Mouse (Mus musculus) embryonic facial prominence, embryonic 14.5 days (tissue): ENCODE measurements around the gene Olfr1241. TPM values are rescaled to one million over a fixed set of nuclear protein-coding genes. Genes with fewer than 3 reads are reported as not detected.

ENCODE experiments used
- ATAC-seq: fragments of 200-750 bp; cut with Nextera tagmentation; 2 replicates; pipeline ENCODE4 v1.8.0; 2017; ENCODE audit warnings: low read depth, moderate number of reproducible peaks, moderate TSS enrichment
- DNase-seq: peaks from one replicate; pipeline ENCODE4 v3.0.0-alpha.2; 2015; ENCODE audit warnings: low spot score
- H3K27ac ChIP-seq: fragments of 300-500 bp; sonication (generic); replicated peaks from 2 replicates; pipeline ENCODE4 v1.5.1; 2014; ENCODE audit warnings: low read depth, mild to moderate bottlenecking, low read length, moderate library complexity
- H3K27me3 ChIP-seq: fragments of 300-500 bp; sonication (generic); replicated peaks from 2 replicates; pipeline ENCODE4 v1.6.1; 2014; ENCODE audit warnings: low read length; ENCODE audit not compliant: control insufficient read depth, insufficient read depth
- H3K36me3 ChIP-seq: fragments of 300-500 bp; sonication (generic); 2 replicates; pipeline ENCODE4 v1.6.1; 2014; ENCODE audit warnings: low read length, mixed read lengths; ENCODE audit not compliant: control insufficient read depth, insufficient read depth
- H3K4me1 ChIP-seq: fragments of 300-500 bp; sonication (generic); 2 replicates; pipeline ENCODE4 v1.6.1; 2014; ENCODE audit warnings: antibody characterized with exemption, low read length; ENCODE audit not compliant: control insufficient read depth, insufficient read depth
- H3K4me2 ChIP-seq: fragments of 300-500 bp; sonication (generic); 2 replicates; pipeline ENCODE4 v1.6.1; 2014; ENCODE audit warnings: low read depth, mild to moderate bottlenecking, low read length, moderate library complexity, mixed read lengths
- H3K4me3 ChIP-seq: fragments of 300-500 bp; sonication (generic); 2 replicates; pipeline ENCODE4 v1.5.1; 2014; ENCODE audit warnings: low read depth, mild to moderate bottlenecking, low read length
- H3K9ac ChIP-seq: fragments of 300-500 bp; sonication (generic); 2 replicates; pipeline ENCODE4 v1.6.1; 2014; ENCODE audit warnings: low read depth, mild to moderate bottlenecking, low read length, moderate library complexity, mixed read lengths
- H3K9me3 ChIP-seq: fragments of 300-500 bp; sonication (generic); 2 replicates; pipeline ENCODE4 v1.6.1; 2016; ENCODE audit warnings: low read length; ENCODE audit not compliant: control insufficient read depth
- WGBS: fragments of 180-500 bp; shearing (Covaris S2); extraction: QIAGEN DNeasy Blood & Tissue Kit; methylation state at CpG from one replicate; pipeline ENCODE4 v1.1.7; 2014; 5-methylcytosine and 5-hydroxymethylcytosine counted together
- polyA plus RNA-seq: library from polyadenylated mRNA; unstranded; fragments of >200 nt; fragmentation: Nextera tagmentation; extraction: Ambion mirVana; gene quantifications from 2 replicates; pipeline ENCODE4 v1.2.1, GENCODE M21; 2014

The Olfr1241 gene
- polyA plus RNA-seq = not detected in 2 replicates

DNA sequence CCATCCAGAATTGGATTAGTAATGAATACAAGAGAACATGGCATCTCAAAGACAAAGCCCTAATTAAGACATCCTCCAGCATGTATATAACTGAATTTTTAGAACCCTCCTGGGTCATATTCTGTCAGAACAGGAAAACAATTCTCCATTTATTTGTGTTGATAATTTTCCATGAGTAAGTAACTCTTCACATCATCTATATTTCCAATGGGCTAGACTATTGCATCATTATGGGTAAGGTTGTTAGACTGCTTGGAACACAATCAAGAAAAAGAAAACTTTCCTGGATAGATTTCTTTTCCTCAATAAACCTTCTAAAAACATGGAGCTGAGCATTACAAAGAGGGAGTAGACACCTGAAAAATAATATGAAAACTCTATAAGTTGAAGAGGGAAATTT, at the start of gene Olfr1241:
Olfr1241 (minus strand) TSS at position 101 of the 400 bp plus-strand sequence.
- Histone ChIP-seq H3K36me3 (no peaks in the 10 kb centered on the region), H3K4me3 (no peak within 1 kb of the TSS), H3K9me3 (no peaks in the 10 kb centered on the region), H3K9ac (no peak within 1 kb of the TSS), H3K27ac (no peak within 1 kb of the TSS), H3K4me2 (no peak within 1 kb of the TSS), H3K4me1 (no peaks in the 10 kb centered on the region), H3K27me3 (no peaks in the 10 kb centered on the region)
- DNase-seq (no peak), ATAC-seq (no peak)

DNA sequence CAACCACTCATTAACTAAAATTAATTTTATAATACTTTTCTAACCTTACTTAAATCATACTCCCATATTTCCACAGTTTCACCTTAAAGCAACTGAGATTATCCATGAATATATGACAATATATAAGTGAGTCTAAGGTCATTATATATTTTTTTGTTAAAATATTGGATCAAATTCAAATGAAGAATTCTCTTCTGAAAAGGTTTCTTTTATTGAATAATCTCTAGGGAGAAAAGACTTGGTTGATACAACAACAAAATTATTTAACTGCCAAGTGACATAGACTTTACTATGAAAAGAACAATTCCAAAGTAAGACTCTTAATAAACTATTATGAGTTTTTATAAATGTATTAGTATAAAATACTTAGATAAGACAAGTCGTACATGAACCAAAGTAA, 44.5 kb upstream of the Olfr1241 start, which contains the start of gene Olfr1243:
Olfr1243 (minus strand) TSS at position 101 of the 400 bp plus-strand sequence.
- Histone ChIP-seq H3K36me3 (no peaks in the 10 kb centered on the region), H3K27ac (no peak within 1 kb of the TSS), H3K9ac (no peak within 1 kb of the TSS), H3K4me1 (no peaks in the 10 kb centered on the region), H3K27me3 (no peaks in the 10 kb centered on the region), H3K4me3 (no peak within 1 kb of the TSS), H3K9me3 (no peaks in the 10 kb centered on the region), H3K4me2 (no peak within 1 kb of the TSS)
- no peak for DNase-seq
- WGBS = 87% methylated on average over 1 of the region's 1 CpGs
- ATAC-seq = no peak

DNA sequence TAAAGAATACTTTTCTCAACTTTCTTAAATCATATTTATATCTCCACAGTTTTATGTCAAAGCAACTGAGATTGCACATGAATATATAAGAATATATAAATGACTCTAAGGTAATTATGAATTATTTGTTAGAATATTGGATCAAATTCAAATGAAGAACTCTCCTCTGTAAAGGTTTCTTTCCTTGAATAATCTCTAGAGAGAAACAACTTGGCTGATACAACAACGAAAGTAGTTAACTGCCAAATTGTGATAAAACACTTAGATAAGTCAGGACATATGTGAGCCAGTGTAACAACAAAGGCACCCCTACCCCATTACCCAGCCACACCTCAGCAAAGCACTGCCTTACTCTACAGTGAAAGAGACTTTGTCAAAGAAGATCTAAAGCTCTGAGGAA, 11.3 kb upstream of the Olfr1241 start, which contains the start of gene Olfr1242:
Olfr1242 (minus strand) TSS at position 101 of the 400 bp plus-strand sequence.
- Histone ChIP-seq H3K4me1 (no peaks in the 10 kb centered on the region), H3K9ac (no peak within 1 kb of the TSS), H3K36me3 (no peaks in the 10 kb centered on the region), H3K9me3 (no peaks in the 10 kb centered on the region), H3K4me3 (no peak within 1 kb of the TSS), H3K27me3 (no peaks in the 10 kb centered on the region), H3K4me2 (no peak within 1 kb of the TSS), H3K27ac (no peak within 1 kb of the TSS)
- ATAC-seq (no peak), DNase-seq (no peak)
- 66% methylated on average over 1 of the region's 1 CpGs for WGBS

DNA sequence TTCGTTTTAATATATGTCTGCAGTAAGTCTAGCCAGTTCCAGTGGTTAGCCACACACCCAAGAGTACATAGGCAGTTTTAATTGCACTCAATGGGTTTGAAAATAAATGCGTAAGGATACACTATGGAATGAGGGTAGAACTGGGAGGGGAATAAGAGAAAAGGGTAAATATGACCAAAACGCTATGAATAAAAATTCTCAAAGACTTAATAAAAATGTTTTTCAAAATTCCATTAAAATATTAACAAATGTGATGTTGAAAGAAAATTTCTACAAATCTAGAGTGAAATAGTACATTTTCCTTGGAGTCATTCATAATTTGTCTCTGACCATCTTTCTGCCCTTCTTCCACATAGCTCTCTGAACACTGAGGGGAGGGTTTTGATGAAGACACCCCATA, 44.0 kb downstream of the Olfr1241 start, which contains the start of gene Olfr1240:
Olfr1240 (minus strand) TSS at position 101 of the 400 bp plus-strand sequence.
- WGBS = 84% methylated on average over 3 of the region's 3 CpGs
- no peak for ATAC-seq
- no peaks in the 10 kb centered on the region for H3K9me3 ChIP-seq
- H3K4me2 ChIP-seq = no peak within 1 kb of the TSS
- H3K4me1 ChIP-seq = no peaks in the 10 kb centered on the region
- H3K27ac ChIP-seq = no peak within 1 kb of the TSS
- no peaks in the 10 kb centered on the region for H3K27me3 ChIP-seq
- no peak for DNase-seq
- no peak within 1 kb of the TSS for H3K4me3 ChIP-seq
- no peak within 1 kb of the TSS for H3K9ac ChIP-seq
- no peaks in the 10 kb centered on the region for H3K36me3 ChIP-seq

Other genes with a start within 250 kb of the Olfr1241 start
- not detected in 2 replicates for gene Olfr1228, start 233.1 kb downstream of the Olfr1241 start, polyA plus RNA-seq
- not detected in 2 replicates for gene Olfr1229, start 199.1 kb downstream of the Olfr1241 start, polyA plus RNA-seq
- not detected in 2 replicates for gene Olfr1230, start 189.9 kb downstream of the Olfr1241 start, polyA plus RNA-seq
- gene Olfr1231, start 180.1 kb downstream of the Olfr1241 start, polyA plus RNA-seq = 0.04 TPM in 1 of 2 replicates, not detected in the other
- not detected in 2 replicates for gene Olfr1232, start 157.5 kb downstream of the Olfr1241 start, polyA plus RNA-seq
- 0.06 TPM in 1 of 2 replicates, not detected in the other for gene Olfr1233, start 144.7 kb downstream of the Olfr1241 start, polyA plus RNA-seq
- gene Olfr1234, start 122.3 kb downstream of the Olfr1241 start, polyA plus RNA-seq = not detected in 2 replicates
- not detected in 2 replicates for gene Olfr1238, start 77.5 kb downstream of the Olfr1241 start, polyA plus RNA-seq
- gene Olfr1239, start 66.7 kb downstream of the Olfr1241 start, polyA plus RNA-seq = not detected in 2 replicates
- gene Olfr1240, start 44.1 kb downstream of the Olfr1241 start, polyA plus RNA-seq = not detected in 2 replicates
- not detected in 2 replicates for gene Olfr1242, start 11.2 kb upstream of the Olfr1241 start, polyA plus RNA-seq
- not detected in 2 replicates for gene Olfr1243, start 44.4 kb upstream of the Olfr1241 start, polyA plus RNA-seq
- gene Olfr1245, start 91.3 kb upstream of the Olfr1241 start, polyA plus RNA-seq = not detected in 2 replicates
- not detected in 2 replicates for gene Olfr1246, start 106.0 kb upstream of the Olfr1241 start, polyA plus RNA-seq
- gene Olfr1247, start 127.0 kb upstream of the Olfr1241 start, polyA plus RNA-seq = not detected in 2 replicates
- not detected in 2 replicates for gene Olfr1248, start 131.1 kb upstream of the Olfr1241 start, polyA plus RNA-seq
- gene Olfr1249, start 147.9 kb upstream of the Olfr1241 start, polyA plus RNA-seq = not detected in 2 replicates
- 0.04 TPM in 1 of 2 replicates, not detected in the other for gene Olfr1250, start 174.3 kb upstream of the Olfr1241 start, polyA plus RNA-seq
- gene Olfr1251, start 184.8 kb upstream of the Olfr1241 start, polyA plus RNA-seq = not detected in 2 replicates
- gene Olfr1252, start 237.9 kb upstream of the Olfr1241 start, polyA plus RNA-seq = not detected in 2 replicates